ENCODE assay signal across 28 mouse cellular contexts in genomic region chr5:31560352-31560751, GRCm38 (mm10).
"Had no signal": no experiment of that assay in that cellular context is flagged by ENCODE, and none has a peak within 500 bp of the region (broad histone marks: within the 10 kb centered on the region; RNA-seq: fewer than 3 reads in every experiment).

No protein-coding gene starts in this region.

- H3K4me3 ChIP-seq: limb, embryonic 10.5 days; limb, embryonic 12.5 days; limb, embryonic 13.5 days; limb, embryonic 15.5 days; liver, embryonic 12.5 days; liver, embryonic 13.5 days; liver, embryonic 15.5 days; lung, embryonic 15.5 days; megakaryocyte, embryonic 14.5 days; midbrain, embryonic 10.5 days; midbrain, embryonic 12.5 days; midbrain, embryonic 13.5 days; midbrain, embryonic 15.5 days; myocyte; neural tube, embryonic 12.5 days had no signal

- H3K27me3 ChIP-seq: limb, embryonic 12.5 days; limb, embryonic 13.5 days; limb, embryonic 15.5 days; liver, embryonic 12.5 days; liver, embryonic 13.5 days; liver, embryonic 15.5 days; lung, embryonic 15.5 days; megakaryocyte, embryonic 14.5 days; midbrain, embryonic 12.5 days; midbrain, embryonic 13.5 days; midbrain, embryonic 15.5 days; neural tube, embryonic 12.5 days had no signal

- H3K4me1 ChIP-seq: limb, embryonic 12.5 days; liver, embryonic 13.5 days; midbrain, embryonic 10.5 days had no signal

- H3K9me3 ChIP-seq: limb, embryonic 10.5 days; limb, embryonic 12.5 days; limb, embryonic 13.5 days; limb, embryonic 15.5 days; liver, embryonic 12.5 days; liver, embryonic 13.5 days; liver, embryonic 15.5 days; lung, embryonic 15.5 days; megakaryocyte, embryonic 14.5 days; midbrain, embryonic 10.5 days; midbrain, embryonic 12.5 days; midbrain, embryonic 13.5 days; midbrain, embryonic 15.5 days; neural tube, embryonic 12.5 days had no signal

- DNase-seq: left cerebral cortex, postnatal 4 days; liver; liver, embryonic 13.5 days; liver, postnatal 0 days; lung, adult 18-20 months; lung, adult 2 months; lung, embryonic 14.5 days; lung, postnatal 10 days; lung, postnatal 14 days; lung, postnatal 36 days; lung, postnatal 4 days; midbrain, embryonic 14.5 days had no signal

- H3K27ac ChIP-seq: limb, embryonic 10.5 days; limb, embryonic 12.5 days; limb, embryonic 13.5 days; limb, embryonic 15.5 days; liver, embryonic 12.5 days; liver, embryonic 13.5 days; liver, embryonic 14.5 days; liver, embryonic 15.5 days; lung, embryonic 15.5 days; macrophage; midbrain, embryonic 10.5 days; midbrain, embryonic 12.5 days; midbrain, embryonic 13.5 days; midbrain, embryonic 15.5 days; neural tube, embryonic 12.5 days had no signal
